Mouse (Mus musculus) C2C12 (cell line): ENCODE measurements around the gene Surf2. TPM values are rescaled to one million over a fixed set of nuclear protein-coding genes. Genes with fewer than 3 reads are reported as not detected.

ENCODE experiments used
- H3K27me3 ChIP-seq: one replicate; pipeline ENCODE4 v1.6.1; 2011; ENCODE audit not compliant: control insufficient read depth, insufficient read depth, insufficient read length
- H3K36me3 ChIP-seq: one replicate; pipeline ENCODE4 v1.6.1; 2011; ENCODE audit not compliant: control insufficient read depth, insufficient read depth
- H3K4me3 ChIP-seq: one replicate; pipeline ENCODE4 v1.5.1; 2011; ENCODE audit warnings: mild to moderate bottlenecking, control low read depth; ENCODE audit not compliant: poor library complexity, insufficient read depth, severe bottlenecking
- H3K79me2 ChIP-seq: one replicate; pipeline ENCODE4 v1.6.1; 2011; ENCODE audit not compliant: control insufficient read depth, insufficient read depth
- H3K79me3 ChIP-seq: one replicate; pipeline ENCODE4 v1.6.1; 2011; ENCODE audit warnings: low read depth, control low read depth
- H3ac ChIP-seq: one replicate; pipeline ENCODE3; 2011; ENCODE audit warnings: low read depth; ENCODE audit not compliant: control insufficient read depth, insufficient read length
- CEBPB ChIP-seq: IDR thresholded peaks from one replicate; pipeline ENCODE4 v1.6.1; 2011; ENCODE audit warnings: low read depth, mild to moderate bottlenecking, control low read depth, moderate library complexity
- CTCF ChIP-seq: IDR thresholded peaks from one replicate; pipeline ENCODE4 v1.5.1; 2011; ENCODE audit not compliant: control insufficient read depth, insufficient read depth, insufficient read length
- FOSL1 ChIP-seq: IDR thresholded peaks from one replicate; pipeline ENCODE4 v1.8.0; 2011; ENCODE audit warnings: mild to moderate bottlenecking, low read length; ENCODE audit not compliant: poor library complexity, insufficient read depth, severe bottlenecking
- MAX ChIP-seq: IDR thresholded peaks from one replicate; pipeline ENCODE4 v1.6.1; 2011; ENCODE audit warnings: mild to moderate bottlenecking, control low read depth
- MYOD1 ChIP-seq: IDR thresholded peaks from one replicate; pipeline ENCODE4 v1.6.1; 2011; ENCODE audit warnings: low read depth; ENCODE audit not compliant: control insufficient read depth, insufficient read length
- MYOG ChIP-seq: IDR thresholded peaks from one replicate; pipeline ENCODE4 v1.6.1; 2011; ENCODE audit not compliant: control insufficient read depth, insufficient read length; ENCODE audit errors: extremely low read depth
- USF1 ChIP-seq: IDR thresholded peaks from one replicate; pipeline ENCODE4 v1.6.1; 2011; ENCODE audit warnings: low read depth, mild to moderate bottlenecking, control low read depth, moderate library complexity
- polyA plus RNA-seq: library from polyadenylated mRNA; unstranded; fragments of >200 nt; fragmentation: generic; extraction: Trizol; gene quantifications from one replicate; pipeline ENCODE4 v1.2.1, GENCODE M21; 2012; ENCODE audit warnings: missing spikeins

The Surf2 gene
- polyA plus RNA-seq, 1 experiment = 42.6 TPM

DNA sequence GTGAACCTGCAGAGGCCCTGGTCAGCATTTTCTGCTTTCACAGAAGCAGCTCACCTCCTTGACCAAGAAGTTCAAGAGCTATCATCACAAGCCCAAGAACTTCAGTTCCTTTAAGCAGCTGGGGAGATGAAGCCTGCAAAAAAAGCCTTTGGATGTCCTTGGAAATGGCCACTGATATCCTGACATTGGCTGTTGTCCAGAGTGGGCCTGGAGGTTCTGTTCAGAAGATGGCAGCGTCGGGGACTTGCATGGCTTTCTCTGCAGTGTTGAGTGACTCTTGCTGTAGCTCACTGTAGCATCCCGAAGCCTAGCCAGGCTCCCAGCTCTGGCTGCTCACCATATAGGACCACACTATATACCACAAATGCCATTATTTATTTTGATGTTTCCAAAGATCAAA, 3.5 kb downstream of the Surf2 start:
- H3K79me3 ChIP-seq = peaks cover 39% of the 10 kb centered on the region
- H3K27me3 ChIP-seq = no peaks in the 10 kb centered on the region
- no peak for TF ChIP-seq CEBPB
- no peak for TF ChIP-seq CTCF
- no peak for TF ChIP-seq MAX
- TF ChIP-seq MYOG = no peak
- TF ChIP-seq USF1 = no peak
- TF ChIP-seq FOSL1 = no peak
- no peak for TF ChIP-seq MYOD1
- no peak overlapping the region for H3ac ChIP-seq
- peaks cover 83% of the 10 kb centered on the region for H3K36me3 ChIP-seq
- H3K4me3 ChIP-seq = no peak overlapping the region
- H3K79me2 ChIP-seq = peaks cover 58% of the 10 kb centered on the region

DNA sequence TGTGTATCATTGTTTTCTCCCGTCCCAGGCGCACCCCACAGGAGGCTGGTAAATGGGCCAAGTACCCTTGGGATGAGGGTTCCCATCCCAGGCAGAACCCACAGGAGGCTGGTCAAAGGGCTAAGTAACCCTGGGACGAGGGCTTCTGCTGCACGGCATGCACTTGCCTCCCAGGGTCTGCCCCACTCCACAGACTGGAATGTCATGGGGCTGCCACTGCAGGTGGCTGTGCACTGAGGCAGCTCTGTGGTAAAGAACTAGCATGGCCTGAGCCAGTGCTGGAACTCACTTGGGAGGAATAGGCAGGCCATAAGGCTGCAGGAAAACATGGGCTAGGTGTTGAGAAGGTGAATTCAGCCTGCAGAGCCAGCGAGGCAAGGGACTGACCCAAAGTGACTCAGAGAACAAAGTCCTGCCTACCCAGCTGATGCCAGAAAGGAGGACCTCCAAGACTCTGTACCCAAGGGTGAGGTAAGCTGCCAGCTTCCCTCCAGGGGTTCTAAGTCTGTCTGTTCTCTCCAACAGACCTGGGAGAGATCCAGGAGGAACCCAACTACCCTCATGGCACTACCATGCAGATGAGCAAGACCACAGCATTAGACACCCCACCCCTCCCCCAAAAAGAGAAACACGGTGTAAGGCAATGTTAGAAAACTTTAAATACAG, 4.2 kb downstream of the Surf2 start:
- H3K79me3 ChIP-seq = peaks cover 33% of the 10 kb centered on the region
- no peak overlapping the region for H3ac ChIP-seq
- no peak for TF ChIP-seq USF1
- TF ChIP-seq MYOD1 = no peak
- TF ChIP-seq CTCF = no peak
- no peak for TF ChIP-seq MYOG
- TF ChIP-seq MAX = no peak
- TF ChIP-seq FOSL1 = no peak
- no peak for TF ChIP-seq CEBPB
- peaks cover 84% of the 10 kb centered on the region for H3K36me3 ChIP-seq
- no peak overlapping the region for H3K4me3 ChIP-seq
- H3K79me2 ChIP-seq = peaks cover 54% of the 10 kb centered on the region
- no peaks in the 10 kb centered on the region for H3K27me3 ChIP-seq

DNA sequence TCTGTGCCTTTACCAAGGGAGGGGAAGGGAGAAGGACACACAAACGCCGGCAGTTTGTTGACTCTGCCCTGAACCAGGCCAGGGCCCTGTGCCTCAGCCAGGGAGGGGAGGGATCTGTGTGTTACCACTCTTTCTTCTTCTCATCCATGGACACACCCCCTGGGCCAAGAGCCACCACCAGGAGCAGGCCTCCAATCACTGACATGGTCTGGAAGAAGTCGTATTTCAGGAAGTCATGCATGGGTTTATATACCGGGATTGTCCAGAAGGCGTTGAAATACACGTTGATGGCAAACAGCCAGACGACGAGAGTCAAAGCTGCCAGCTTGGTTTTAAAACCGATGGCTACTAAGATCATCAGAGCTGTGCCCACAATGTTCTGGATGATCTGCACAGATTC, 5.6 kb downstream of the Surf2 start:
- Histone ChIP-seq H3K36me3 (peaks cover 99% of the 10 kb centered on the region), H3K27me3 (no peaks in the 10 kb centered on the region), H3K79me3 (peaks cover 30% of the 10 kb centered on the region), H3ac (no peak overlapping the region), H3K79me2 (peaks cover 51% of the 10 kb centered on the region), H3K4me3 (no peak overlapping the region)
- TF ChIP-seq CTCF (no peak), FOSL1 (no peak), CEBPB (no peak), MAX (no peak), MYOG (no peak), USF1 (no peak), MYOD1 (no peak)

DNA sequence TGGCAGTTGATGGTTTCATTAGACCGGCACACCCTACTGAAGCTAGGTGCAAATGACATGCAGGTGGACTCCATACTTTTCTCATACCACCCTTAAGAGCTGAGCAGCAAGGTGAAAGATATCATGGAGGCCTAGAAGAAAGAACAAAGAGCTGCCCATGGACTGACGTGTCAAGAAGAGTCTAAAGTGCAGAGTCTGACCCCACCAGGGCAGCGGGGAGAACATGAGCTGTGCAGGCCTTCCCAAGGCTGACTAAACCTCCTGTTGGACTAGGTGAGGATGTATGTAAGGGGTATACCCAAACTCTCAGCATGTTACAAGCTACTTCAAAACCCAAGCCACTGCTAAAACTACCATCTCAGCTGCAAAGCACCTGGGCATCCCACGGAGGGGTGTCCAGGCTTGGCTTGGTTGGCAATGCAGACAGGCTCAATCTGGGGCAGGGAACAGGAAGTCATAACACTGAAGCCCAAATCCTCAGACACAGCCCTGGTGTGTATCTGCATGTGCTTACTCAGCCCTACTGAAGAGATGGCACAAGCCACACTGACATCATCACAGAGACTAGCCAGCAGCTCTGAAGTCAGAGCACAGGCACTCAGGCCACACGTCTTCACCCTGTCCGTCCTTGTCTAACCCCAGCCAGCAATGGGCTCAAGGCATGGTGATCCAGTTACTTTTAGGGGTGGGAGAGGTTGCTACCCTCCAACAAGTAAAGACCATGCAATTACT, 11.7 kb downstream of the Surf2 start:
- H3K79me2 ChIP-seq = peaks cover 75% of the 10 kb centered on the region
- TF ChIP-seq USF1 (no peak), MYOG (no peak), CTCF (no peak), MYOD1 (no peak), MAX (no peak), FOSL1 (no peak), CEBPB (no peak)
- H3K79me3 ChIP-seq = peaks cover 62% of the 10 kb centered on the region
- H3K36me3 ChIP-seq = peaks cover 90% of the 10 kb centered on the region
- no peak overlapping the region for H3ac ChIP-seq
- H3K4me3 ChIP-seq = no peak overlapping the region
- H3K27me3 ChIP-seq = no peaks in the 10 kb centered on the region

DNA sequence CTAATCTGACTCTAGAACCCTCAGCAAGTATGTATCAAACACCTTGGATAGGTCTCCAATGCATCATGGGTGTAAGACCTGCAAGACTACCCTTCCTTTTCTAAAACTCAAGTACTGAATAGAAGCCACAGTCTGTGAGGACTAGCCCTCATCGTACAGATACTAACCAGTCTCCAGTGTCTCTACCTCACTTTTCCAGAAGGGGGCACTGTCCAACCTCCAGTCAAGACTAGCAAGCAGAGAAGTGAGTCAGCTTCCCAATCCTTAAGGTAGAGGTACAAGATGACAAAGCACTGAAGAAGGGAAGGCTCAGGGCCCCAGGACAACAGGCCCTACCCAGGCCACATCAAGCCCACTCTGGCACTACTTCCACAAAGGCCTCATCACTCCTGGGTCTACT, 14.2 kb downstream of the Surf2 start:
- no peak for TF ChIP-seq FOSL1
- peak; percentile 34 for TF ChIP-seq CTCF
- Histone ChIP-seq H3K27me3 (no peaks in the 10 kb centered on the region), H3K4me3 (no peak overlapping the region), H3K79me2 (peaks cover 74% of the 10 kb centered on the region), H3ac (no peak overlapping the region), H3K79me3 (peaks cover 60% of the 10 kb centered on the region), H3K36me3 (peaks cover 65% of the 10 kb centered on the region)
